Mouse (Mus musculus): ENCODE data around the gene Vac14. TPM values are rescaled to one million over a fixed set of nuclear protein-coding genes. Genes with fewer than 3 reads are reported as not detected.

Gene Vac14
- 32.8 and 34.8 TPM in 2 replicates for polyA plus RNA-seq (2014; fragmentation: Nextera tagmentation; extraction: Ambion mirVana)

- Histone ChIP-seq H3K9ac (peak within 1 kb of the TSS; percentile 84), H3K4me3 (replicated peaks; ENCODE audit: low read length) (peak within 1 kb of the TSS; percentile 92), H3K4me1 (replicated peaks; ENCODE audit: control insufficient read depth, insufficient read depth, low read length) (peaks cover 16% of the 10 kb centered on the region), H3K27me3 (ENCODE audit: control insufficient read depth, insufficient read depth, low read length) (no peaks in the 10 kb centered on the region), H3K9me3 (ENCODE audit: control insufficient read depth, low read length) (no peaks in the 10 kb centered on the region), H3K4me2 (replicated peaks) (peak within 1 kb of the TSS; percentile 68), H3K36me3 (replicated peaks; ENCODE audit: control insufficient read depth, insufficient read depth) (no peaks in the 10 kb centered on the region; the same call in 1 of the 2 replicates), H3K27ac (peak within 1 kb of the TSS; percentile 72)
- WGBS = under 1% methylated on average over 66 of the region's 67 CpGs
- ATAC-seq (ENCODE audit: low FRiP score) (peak; percentile 97), DNase-seq (ENCODE audit: low spot score) (peak; percentile 95)
These were observed at the start of gene Vac14 for GRCm38 (mm10) chr8:110618391-110619207. TSS of gene Vac14 (plus strand) at chr8:110618585.

GRCm38 (mm10) chr8:110592641-110593040, 25.7 kb upstream of the Vac14 start:
- WGBS = 91% methylated on average over 9 of the region's 9 CpGs
- H3K4me2 ChIP-seq (replicated peaks) = no peak overlapping the region
- no peaks in the 10 kb centered on the region for H3K4me1 ChIP-seq (replicated peaks; ENCODE audit: control insufficient read depth, insufficient read depth, low read length)
- no peak overlapping the region for H3K4me3 ChIP-seq (replicated peaks; ENCODE audit: low read length)
- ATAC-seq (ENCODE audit: low FRiP score) = no peak
- H3K27ac ChIP-seq = no peak overlapping the region
- no peaks in the 10 kb centered on the region for H3K9me3 ChIP-seq (ENCODE audit: control insufficient read depth, low read length)
- no peaks in the 10 kb centered on the region for H3K36me3 ChIP-seq (replicated peaks; ENCODE audit: control insufficient read depth, insufficient read depth)
- no peaks in the 10 kb centered on the region for H3K27me3 ChIP-seq (ENCODE audit: control insufficient read depth, insufficient read depth, low read length)
- H3K9ac ChIP-seq = no peak overlapping the region
- no peak for DNase-seq (ENCODE audit: low spot score)

- 86% methylated on average over 6 of the region's 6 CpGs for WGBS
- H3K27ac ChIP-seq = no peak overlapping the region
- DNase-seq (ENCODE audit: low spot score) (no peak), ATAC-seq (ENCODE audit: low FRiP score) (no peak)
- no peak overlapping the region for H3K4me2 ChIP-seq (replicated peaks)
- H3K4me3 ChIP-seq (replicated peaks; ENCODE audit: low read length) = no peak overlapping the region
- H3K27me3 ChIP-seq (ENCODE audit: control insufficient read depth, insufficient read depth, low read length) = no peaks in the 10 kb centered on the region
- H3K36me3 ChIP-seq (replicated peaks; ENCODE audit: control insufficient read depth, insufficient read depth) = no peaks in the 10 kb centered on the region
- H3K9ac ChIP-seq = no peak overlapping the region
- H3K4me1 ChIP-seq (replicated peaks; ENCODE audit: control insufficient read depth, insufficient read depth, low read length) = no peaks in the 10 kb centered on the region
- no peaks in the 10 kb centered on the region for H3K9me3 ChIP-seq (ENCODE audit: control insufficient read depth, low read length)
These were observed 24.2 kb upstream of the Vac14 start for GRCm38 (mm10) chr8:110594164-110594563.

DNA sequence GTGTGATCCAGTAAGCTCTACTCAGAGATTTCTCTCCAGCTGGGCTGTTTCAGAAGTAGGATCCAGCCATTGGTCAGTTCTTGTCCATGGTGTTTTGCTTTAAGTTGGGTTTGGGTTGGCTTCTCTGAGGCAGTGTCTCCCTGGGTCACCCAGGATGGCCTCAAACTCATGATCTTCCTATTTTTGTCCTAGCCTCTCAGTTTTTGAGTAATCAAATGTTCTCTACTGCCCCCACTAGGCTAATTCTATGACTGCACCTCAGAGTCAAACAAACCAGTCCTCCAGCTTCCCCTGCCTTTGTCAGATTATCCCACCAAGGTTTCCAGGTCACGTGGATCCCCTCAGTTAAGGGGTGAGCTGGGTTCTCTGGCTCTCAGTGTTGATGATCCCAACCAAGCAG, 13.8 kb upstream of the Vac14 start:
- ATAC-seq (ENCODE audit: low FRiP score) (no peak), DNase-seq (ENCODE audit: low spot score) (peak; percentile 75)
- no peaks in the 10 kb centered on the region for H3K36me3 ChIP-seq (replicated peaks; ENCODE audit: control insufficient read depth, insufficient read depth)
- H3K4me2 ChIP-seq (replicated peaks) = no peak overlapping the region
- no peaks in the 10 kb centered on the region for H3K27me3 ChIP-seq (ENCODE audit: control insufficient read depth, insufficient read depth, low read length)
- H3K9me3 ChIP-seq (ENCODE audit: control insufficient read depth, low read length) = no peaks in the 10 kb centered on the region
- 0% methylated on average over 1 of the region's 1 CpGs for WGBS
- no peak overlapping the region for H3K9ac ChIP-seq
- no peak overlapping the region for H3K27ac ChIP-seq
- H3K4me1 ChIP-seq (replicated peaks; ENCODE audit: control insufficient read depth, insufficient read depth, low read length) = no peaks in the 10 kb centered on the region
- H3K4me3 ChIP-seq (replicated peaks; ENCODE audit: low read length) = no peak overlapping the region

DNA sequence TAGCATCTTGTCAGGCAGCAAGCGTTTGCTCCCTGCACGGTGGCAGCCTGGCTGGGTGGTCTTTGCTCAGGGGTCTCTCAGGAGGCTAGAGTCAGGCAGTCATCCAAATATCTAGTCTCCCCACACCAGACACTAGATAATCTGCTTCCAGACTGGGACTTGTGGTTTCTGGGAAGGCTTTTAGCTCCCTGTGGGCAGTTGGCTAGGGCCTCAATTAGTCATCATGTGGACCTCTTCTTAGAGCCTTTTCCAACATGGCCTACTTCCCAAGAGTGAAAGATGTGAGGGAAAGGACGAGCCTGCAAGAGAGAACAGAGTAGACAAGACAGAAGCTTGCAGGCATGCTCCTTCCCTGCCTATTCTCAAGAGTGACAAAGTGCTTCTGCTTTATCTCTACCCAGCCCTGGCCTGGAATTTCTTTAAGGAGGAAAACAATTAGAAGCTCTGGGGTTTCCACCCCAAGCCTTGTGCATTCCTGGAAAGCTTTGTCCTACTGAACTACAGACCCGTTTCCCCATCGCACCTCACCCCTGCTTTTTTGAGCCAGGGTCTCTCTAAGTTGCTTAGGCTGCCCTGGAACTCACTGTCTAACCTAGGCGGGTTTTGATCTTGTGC, 12.9 kb upstream of the Vac14 start:
- no peak overlapping the region for H3K9ac ChIP-seq
- no peaks in the 10 kb centered on the region for H3K36me3 ChIP-seq (replicated peaks; ENCODE audit: control insufficient read depth, insufficient read depth)
- 58% methylated on average over 6 of the region's 6 CpGs for WGBS
- no peak overlapping the region for H3K4me3 ChIP-seq (replicated peaks; ENCODE audit: low read length)
- no peak overlapping the region for H3K4me2 ChIP-seq (replicated peaks)
- H3K27ac ChIP-seq = no peak overlapping the region
- no peak for ATAC-seq (ENCODE audit: low FRiP score)
- no peak for DNase-seq (ENCODE audit: low spot score)
- H3K4me1 ChIP-seq (replicated peaks; ENCODE audit: control insufficient read depth, insufficient read depth, low read length) = no peaks in the 10 kb centered on the region
- no peaks in the 10 kb centered on the region for H3K9me3 ChIP-seq (ENCODE audit: control insufficient read depth, low read length)
- H3K27me3 ChIP-seq (ENCODE audit: control insufficient read depth, insufficient read depth, low read length) = no peaks in the 10 kb centered on the region

DNA sequence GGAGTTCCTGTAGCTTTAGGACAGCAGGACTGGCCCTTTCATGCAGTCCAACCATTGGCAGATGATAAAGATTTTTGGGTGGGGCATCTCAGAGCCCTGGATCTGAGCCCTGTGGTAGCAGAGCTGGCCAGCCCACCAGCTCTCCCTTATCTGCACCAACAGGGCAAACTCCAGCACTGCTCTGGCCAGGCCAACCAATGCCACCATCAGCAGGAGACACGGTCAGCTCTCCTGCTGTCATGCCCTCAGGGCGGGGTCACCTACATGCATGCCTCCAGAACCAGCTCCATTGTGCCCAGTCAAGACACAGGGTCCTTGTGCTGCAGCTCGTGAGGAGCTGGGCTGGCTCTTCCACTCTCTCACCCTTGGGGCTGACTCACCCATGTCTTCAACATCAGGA, 2.7 kb upstream of the Vac14 start:
- WGBS = 85% methylated on average over 3 of the region's 3 CpGs
- DNase-seq (ENCODE audit: low spot score) (no peak), ATAC-seq (ENCODE audit: low FRiP score) (no peak)
- H3K36me3 ChIP-seq (replicated peaks; ENCODE audit: control insufficient read depth, insufficient read depth) = no peaks in the 10 kb centered on the region; the same call in 1 of the 2 replicates
- no peak overlapping the region for H3K9ac ChIP-seq
- H3K27ac ChIP-seq = no peak overlapping the region
- no peaks in the 10 kb centered on the region for H3K9me3 ChIP-seq (ENCODE audit: control insufficient read depth, low read length)
- H3K4me3 ChIP-seq (replicated peaks; ENCODE audit: low read length) = no peak overlapping the region
- H3K4me2 ChIP-seq (replicated peaks) = no peak overlapping the region
- H3K27me3 ChIP-seq (ENCODE audit: control insufficient read depth, insufficient read depth, low read length) = no peaks in the 10 kb centered on the region
- H3K4me1 ChIP-seq (replicated peaks; ENCODE audit: control insufficient read depth, insufficient read depth, low read length) = peaks cover 16% of the 10 kb centered on the region

DNA sequence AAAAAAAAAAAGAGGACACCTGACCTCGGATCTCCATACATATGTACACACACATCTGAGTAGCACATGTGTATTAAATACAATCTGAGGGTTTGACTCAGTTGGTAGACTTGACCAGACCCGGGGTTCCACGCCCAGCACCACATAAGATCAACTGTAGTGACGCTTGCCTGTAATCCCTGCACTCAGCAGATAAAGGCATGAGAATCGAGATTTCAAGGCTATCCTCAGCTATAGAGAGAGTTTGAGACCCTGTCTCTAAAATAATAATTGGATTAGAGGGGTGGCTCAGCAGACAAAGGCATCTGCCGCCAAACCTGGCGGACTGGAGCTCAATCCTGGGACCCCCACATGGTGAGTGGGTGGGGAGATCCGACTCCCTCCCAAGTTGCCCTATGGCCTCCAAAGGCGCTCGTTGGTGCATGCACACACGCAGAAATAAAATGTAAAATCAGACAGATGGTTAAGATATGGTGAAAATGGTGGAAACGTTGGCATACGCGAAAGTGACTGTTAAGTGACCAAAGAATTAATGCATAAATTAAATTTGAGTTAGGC, 505 bp upstream of the Vac14 start:
- Histone ChIP-seq H3K27ac (peak overlapping the region; percentile 72), H3K9ac (peak overlapping the region; percentile 84), H3K27me3 (ENCODE audit: control insufficient read depth, insufficient read depth, low read length) (no peaks in the 10 kb centered on the region), H3K9me3 (ENCODE audit: control insufficient read depth, low read length) (no peaks in the 10 kb centered on the region), H3K4me2 (replicated peaks) (peak overlapping the region; percentile 68), H3K4me1 (replicated peaks; ENCODE audit: control insufficient read depth, insufficient read depth, low read length) (peaks cover 16% of the 10 kb centered on the region), H3K4me3 (replicated peaks; ENCODE audit: low read length) (peak overlapping the region; percentile 92), H3K36me3 (replicated peaks; ENCODE audit: control insufficient read depth, insufficient read depth) (no peaks in the 10 kb centered on the region; the same call in 1 of the 2 replicates)
- no peak for DNase-seq (ENCODE audit: low spot score)
- 23% methylated on average over 14 of the region's 14 CpGs for WGBS
- ATAC-seq (ENCODE audit: low FRiP score) = peak; percentile 32; the same call in 1 of the 2 replicates

DNA sequence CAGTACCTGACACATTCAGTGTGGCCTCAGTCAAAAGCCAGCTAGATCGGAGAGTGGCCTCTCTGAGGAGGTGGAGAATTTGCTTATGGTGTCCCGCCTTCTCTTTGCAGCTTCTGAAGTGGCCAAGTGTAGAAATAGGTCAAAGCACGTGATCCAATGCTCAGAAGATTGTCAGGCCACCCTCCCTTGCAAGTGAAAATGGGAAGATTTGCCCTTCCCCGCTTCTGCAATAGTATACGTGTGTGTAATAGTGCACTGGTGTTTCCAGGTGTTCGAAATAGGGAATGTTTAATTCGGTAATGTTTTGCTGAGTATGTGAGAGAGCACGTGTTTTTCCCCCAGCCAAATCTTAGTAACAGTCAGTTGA, 806 bp downstream of the Vac14 start:
- no peak for ATAC-seq (ENCODE audit: low FRiP score)
- WGBS = 31% methylated on average over 8 of the region's 8 CpGs

GRCm38 (mm10) chr8:110619919-110620318, 1.5 kb downstream of the Vac14 start:
- Histone ChIP-seq H3K4me3 (replicated peaks; ENCODE audit: low read length) (0 out of 2 replicates have a peak overlapping the region, but pooled peaks have one; percentile 92), H3K27ac (no peak overlapping the region), H3K27me3 (ENCODE audit: control insufficient read depth, insufficient read depth, low read length) (no peaks in the 10 kb centered on the region), H3K9me3 (ENCODE audit: control insufficient read depth, low read length) (no peaks in the 10 kb centered on the region), H3K4me1 (replicated peaks; ENCODE audit: control insufficient read depth, insufficient read depth, low read length) (peaks cover 16% of the 10 kb centered on the region), H3K4me2 (replicated peaks) (peak overlapping the region; percentile 68), H3K36me3 (replicated peaks; ENCODE audit: control insufficient read depth, insufficient read depth) (no peaks in the 10 kb centered on the region; the same call in 1 of the 2 replicates), H3K9ac (no peak overlapping the region)
- 90% methylated on average over 5 of the region's 5 CpGs for WGBS
- ATAC-seq (ENCODE audit: low FRiP score) = no peak
- no peak for DNase-seq (ENCODE audit: low spot score)

More for the DNA sequence above, 806 bp downstream of the Vac14 start:
- peaks cover 16% of the 10 kb centered on the region for H3K4me1 ChIP-seq (replicated peaks; ENCODE audit: control insufficient read depth, insufficient read depth, low read length)
- peak overlapping the region; percentile 92 for H3K4me3 ChIP-seq (replicated peaks; ENCODE audit: low read length)
- H3K36me3 ChIP-seq (replicated peaks; ENCODE audit: control insufficient read depth, insufficient read depth) = no peaks in the 10 kb centered on the region; the same call in 1 of the 2 replicates
- no peak overlapping the region for H3K27ac ChIP-seq
- no peaks in the 10 kb centered on the region for H3K27me3 ChIP-seq (ENCODE audit: control insufficient read depth, insufficient read depth, low read length)
- H3K9me3 ChIP-seq (ENCODE audit: control insufficient read depth, low read length) = no peaks in the 10 kb centered on the region
- no peak for DNase-seq (ENCODE audit: low spot score)
- peak overlapping the region; percentile 68 for H3K4me2 ChIP-seq (replicated peaks)
- H3K9ac ChIP-seq = peak overlapping the region; percentile 84
